Mouse (Mus musculus): ENCODE measurements around the gene Ap1g1. TPM values are rescaled to one million over a fixed set of nuclear protein-coding genes. Genes with fewer than 3 reads are reported as not detected.

The Ap1g1 gene
- 49.6 and 53.4 TPM in 2 replicates for polyA plus RNA-seq (2015; fragmentation: Nextera tagmentation; extraction: Ambion mirVana)

GRCm38 (mm10) chr8:109778280-109778977, at the start of gene Ap1g1:
Gene Ap1g1, plus strand, starts transcription at chr8:109778554.
- Histone ChIP-seq H3K4me3 (peak within 1 kb of the TSS; percentile 99), H3K4me1 (replicated peaks) (peaks cover 22% of the 10 kb centered on the region), H3K9me3 (no peaks in the 10 kb centered on the region), H3K27ac (replicated peaks) (peak within 1 kb of the TSS; percentile 99), H3K9ac (peak within 1 kb of the TSS; percentile 96), H3K27me3 (peaks cover 28% of the 10 kb centered on the region), H3K4me2 (peak within 1 kb of the TSS; percentile 97), H3K36me3 (no peaks in the 10 kb centered on the region)
- under 1% methylated on average over 60 of the region's 64 CpGs for WGBS
- peak; percentile 99 for ATAC-seq (ENCODE audit: low read depth)

GRCm38 (mm10) chr8:109731012-109731411, 47.3 kb upstream of the Ap1g1 start:
- ATAC-seq (ENCODE audit: low read depth) = no peak
- Histone ChIP-seq H3K4me3 (no peak overlapping the region), H3K9me3 (no peaks in the 10 kb centered on the region), H3K4me2 (no peak overlapping the region), H3K36me3 (peaks cover 85% of the 10 kb centered on the region), H3K27me3 (no peaks in the 10 kb centered on the region), H3K27ac (replicated peaks) (no peak overlapping the region), H3K9ac (no peak overlapping the region), H3K4me1 (replicated peaks) (peaks cover 9% of the 10 kb centered on the region)
- 65% methylated on average over 3 of the region's 3 CpGs for WGBS

GRCm38 (mm10) chr8:109734018-109734417, 44.3 kb upstream of the Ap1g1 start:
- peaks cover 58% of the 10 kb centered on the region for H3K36me3 ChIP-seq
- no peak overlapping the region for H3K27ac ChIP-seq (replicated peaks)
- H3K27me3 ChIP-seq = no peaks in the 10 kb centered on the region
- H3K4me2 ChIP-seq = no peak overlapping the region
- H3K4me1 ChIP-seq (replicated peaks) = peaks cover 20% of the 10 kb centered on the region
- no peak overlapping the region for H3K4me3 ChIP-seq
- 82% methylated on average over 3 of the region's 3 CpGs for WGBS
- ATAC-seq (ENCODE audit: low read depth) = no peak
- no peaks in the 10 kb centered on the region for H3K9me3 ChIP-seq
- H3K9ac ChIP-seq = no peak overlapping the region

GRCm38 (mm10) chr8:109736819-109737218, 41.5 kb upstream of the Ap1g1 start:
- peak overlapping the region; percentile 98 for H3K9ac ChIP-seq
- 0 out of 2 replicates have a peak overlapping the region, but pooled peaks have one; percentile 14 for H3K27ac ChIP-seq (replicated peaks)
- WGBS = 12% methylated on average over 8 of the region's 8 CpGs
- peak overlapping the region; percentile 99 for H3K4me3 ChIP-seq
- H3K4me2 ChIP-seq = peak overlapping the region; percentile 86
- H3K4me1 ChIP-seq (replicated peaks) = peaks cover 20% of the 10 kb centered on the region
- ATAC-seq (ENCODE audit: low read depth) = peak; percentile 52; the same call in 1 of the 2 replicates
- peaks cover 31% of the 10 kb centered on the region for H3K36me3 ChIP-seq
- no peaks in the 10 kb centered on the region for H3K27me3 ChIP-seq
- H3K9me3 ChIP-seq = no peaks in the 10 kb centered on the region

GRCm38 (mm10) chr8:109737237-109738048, 40.9 kb upstream of the Ap1g1 start, which contains the start of gene Atxn1l:
Gene Atxn1l, minus strand, starts transcription at chr8:109737739.
- peak within 1 kb of the TSS; percentile 86 for H3K4me2 ChIP-seq
- H3K9me3 ChIP-seq = no peaks in the 10 kb centered on the region
- peak; percentile 91 for ATAC-seq (ENCODE audit: low read depth)
- H3K9ac ChIP-seq = peak within 1 kb of the TSS; percentile 98
- peaks cover 20% of the 10 kb centered on the region for H3K4me1 ChIP-seq (replicated peaks)
- peak within 1 kb of the TSS; percentile 38; the same call in 1 of the 2 replicates for H3K27ac ChIP-seq (replicated peaks)
- H3K27me3 ChIP-seq = no peaks in the 10 kb centered on the region
- WGBS = under 1% methylated on average over 47 of the region's 59 CpGs
- peaks cover 25% of the 10 kb centered on the region for H3K36me3 ChIP-seq
- peak within 1 kb of the TSS; percentile 99 for H3K4me3 ChIP-seq

GRCm38 (mm10) chr8:109738049-109738380, 40.3 kb upstream of the Ap1g1 start:
- H3K27me3 ChIP-seq = no peaks in the 10 kb centered on the region

GRCm38 (mm10) chr8:109747468-109748199, 30.7 kb upstream of the Ap1g1 start:
- Histone ChIP-seq H3K27me3 (no peaks in the 10 kb centered on the region), H3K9me3 (no peaks in the 10 kb centered on the region), H3K4me1 (replicated peaks) (no peaks in the 10 kb centered on the region), H3K4me3 (no peak overlapping the region), H3K4me2 (no peak overlapping the region), H3K27ac (replicated peaks) (no peak overlapping the region), H3K9ac (no peak overlapping the region), H3K36me3 (no peaks in the 10 kb centered on the region)
- 89% methylated on average over 5 of the region's 12 CpGs for WGBS
- ATAC-seq (ENCODE audit: low read depth) = no peak

More at GRCm38 (mm10) chr8:109738049-109738380, 40.3 kb upstream of the Ap1g1 start:
- H3K4me1 ChIP-seq (replicated peaks) = peaks cover 20% of the 10 kb centered on the region
- H3K4me2 ChIP-seq = peak overlapping the region; percentile 86
- WGBS = 79% methylated on average over 1 of the region's 1 CpGs
- no peaks in the 10 kb centered on the region for H3K9me3 ChIP-seq
- peak overlapping the region; percentile 98 for H3K9ac ChIP-seq
- peaks cover 19% of the 10 kb centered on the region for H3K36me3 ChIP-seq
- ATAC-seq (ENCODE audit: low read depth) = no peak
- peak overlapping the region; percentile 38; the same call in 1 of the 2 replicates for H3K27ac ChIP-seq (replicated peaks)
- peak overlapping the region; percentile 99 for H3K4me3 ChIP-seq

- WGBS = 68% methylated on average over 5 of the region's 5 CpGs
These were observed 28.1 kb upstream of the Ap1g1 start for GRCm38 (mm10) chr8:109750274-109750673.

GRCm38 (mm10) chr8:109750699-109751098, 27.7 kb upstream of the Ap1g1 start:
- no peaks in the 10 kb centered on the region for H3K36me3 ChIP-seq
- H3K4me1 ChIP-seq (replicated peaks) = no peaks in the 10 kb centered on the region
- no peak overlapping the region for H3K4me2 ChIP-seq
- ATAC-seq (ENCODE audit: low read depth) = no peak
- no peak overlapping the region for H3K9ac ChIP-seq
- no peak overlapping the region for H3K4me3 ChIP-seq
- WGBS = 79% methylated on average over 12 of the region's 12 CpGs
- H3K27ac ChIP-seq (replicated peaks) = no peak overlapping the region
- H3K27me3 ChIP-seq = no peaks in the 10 kb centered on the region
- no peaks in the 10 kb centered on the region for H3K9me3 ChIP-seq

More at GRCm38 (mm10) chr8:109750274-109750673, 28.1 kb upstream of the Ap1g1 start:
- Histone ChIP-seq H3K27ac (replicated peaks) (no peak overlapping the region), H3K4me2 (no peak overlapping the region), H3K27me3 (no peaks in the 10 kb centered on the region), H3K9ac (no peak overlapping the region), H3K9me3 (no peaks in the 10 kb centered on the region), H3K4me1 (replicated peaks) (no peaks in the 10 kb centered on the region), H3K4me3 (no peak overlapping the region), H3K36me3 (no peaks in the 10 kb centered on the region)
- ATAC-seq (ENCODE audit: low read depth) = no peak

GRCm38 (mm10) chr8:109751731-109752485, 26.4 kb upstream of the Ap1g1 start:
- Histone ChIP-seq H3K9me3 (no peaks in the 10 kb centered on the region), H3K27ac (replicated peaks) (no peak overlapping the region), H3K27me3 (no peaks in the 10 kb centered on the region), H3K36me3 (no peaks in the 10 kb centered on the region), H3K9ac (no peak overlapping the region), H3K4me1 (replicated peaks) (no peaks in the 10 kb centered on the region), H3K4me2 (no peak overlapping the region), H3K4me3 (no peak overlapping the region)
- ATAC-seq (ENCODE audit: low read depth) = no peak
- WGBS = 92% methylated on average over 20 of the region's 20 CpGs

- Histone ChIP-seq H3K27ac (replicated peaks) (no peak overlapping the region), H3K36me3 (no peaks in the 10 kb centered on the region), H3K4me3 (no peak overlapping the region), H3K4me2 (no peak overlapping the region), H3K27me3 (no peaks in the 10 kb centered on the region), H3K9ac (no peak overlapping the region), H3K4me1 (replicated peaks) (no peaks in the 10 kb centered on the region), H3K9me3 (no peaks in the 10 kb centered on the region)
- ATAC-seq (ENCODE audit: low read depth) = no peak
- 91% methylated on average over 8 of the region's 8 CpGs for WGBS
These were observed 23.7 kb upstream of the Ap1g1 start for GRCm38 (mm10) chr8:109754696-109755095.

All from neural tube, embryonic 13.5 days (tissue).